Mouse (Mus musculus): Measurements from ENCODE around the gene Sorcs1. TPM values are rescaled to one million over a fixed set of nuclear protein-coding genes. Genes with fewer than 3 reads are reported as not detected.

Sorcs1 gene
- 2.0 and 2.1 TPM in 2 replicates for polyA plus RNA-seq (2015; fragmentation: Nextera tagmentation; extraction: Ambion mirVana)

- H3K27me3 ChIP-seq: peaks cover 28% of the 10 kb centered on the region
- peaks cover 8% of the 10 kb centered on the region for H3K4me1 ChIP-seq
- under 1% methylated on average over 78 of the region's 102 CpGs for WGBS
- no peak within 1 kb of the TSS for H3K9ac ChIP-seq
- H3K4me3 ChIP-seq: peak within 1 kb of the TSS; percentile 54
- H3K4me2 ChIP-seq: peak within 1 kb of the TSS; percentile 95
- ATAC-seq (ENCODE audit: insufficient number of reproducible peaks, low FRiP score, low TSS enrichment, low read depth): peak; percentile 58
- no peaks in the 10 kb centered on the region for H3K9me3 ChIP-seq
- H3K36me3 ChIP-seq: no peaks in the 10 kb centered on the region
- H3K27ac ChIP-seq: no peak within 1 kb of the TSS
Observed at GRCm38 (mm10) chr19:50677903-50678896, at the start of gene Sorcs1. Sorcs1 (minus strand) TSS chr19:50678646.

GRCm38 (mm10) chr19:50683277-50683676 is 4.8 kb upstream of the Sorcs1 start:
- no peak overlapping the region for H3K27ac ChIP-seq
- WGBS: 42% methylated on average over 2 of the region's 2 CpGs
- no peak overlapping the region for H3K4me3 ChIP-seq
- H3K9ac ChIP-seq: no peak overlapping the region
- no peak for ATAC-seq (ENCODE audit: insufficient number of reproducible peaks, low FRiP score, low TSS enrichment, low read depth)
- peaks cover 6% of the 10 kb centered on the region for H3K27me3 ChIP-seq
- no peak overlapping the region for H3K4me2 ChIP-seq
- peaks cover 2% of the 10 kb centered on the region for H3K4me1 ChIP-seq
- no peaks in the 10 kb centered on the region for H3K36me3 ChIP-seq
- no peaks in the 10 kb centered on the region for H3K9me3 ChIP-seq

- Histone ChIP-seq H3K27ac (no peak overlapping the region), H3K4me3 (peak overlapping the region; percentile 54), H3K9ac (no peak overlapping the region), H3K9me3 (no peaks in the 10 kb centered on the region), H3K4me1 (peaks cover 8% of the 10 kb centered on the region), H3K36me3 (no peaks in the 10 kb centered on the region), H3K4me2 (peak overlapping the region; percentile 95), H3K27me3 (peaks cover 28% of the 10 kb centered on the region)
- no peak for ATAC-seq (ENCODE audit: insufficient number of reproducible peaks, low FRiP score, low TSS enrichment, low read depth)
- 0% methylated on average over 2 of the region's 2 CpGs for WGBS
Observed at GRCm38 (mm10) chr19:50678946-50679345, 500 bp upstream of the Sorcs1 start.

- WGBS: 36% methylated on average over 19 of the region's 19 CpGs
- H3K9me3 ChIP-seq: no peaks in the 10 kb centered on the region
- H3K36me3 ChIP-seq: no peaks in the 10 kb centered on the region
- H3K4me1 ChIP-seq: peaks cover 8% of the 10 kb centered on the region
- H3K4me3 ChIP-seq: 0 out of 2 replicates have a peak overlapping the region, but pooled peaks have one; percentile 54
- H3K4me2 ChIP-seq: peak overlapping the region; percentile 10; the same call in 1 of the 2 replicates
- no peak overlapping the region for H3K9ac ChIP-seq
- ATAC-seq (ENCODE audit: insufficient number of reproducible peaks, low FRiP score, low TSS enrichment, low read depth): no peak
- H3K27me3 ChIP-seq: peaks cover 28% of the 10 kb centered on the region
- H3K27ac ChIP-seq: no peak overlapping the region
Observed at GRCm38 (mm10) chr19:50676578-50677524, 1.6 kb downstream of the Sorcs1 start.

- Histone ChIP-seq H3K9ac (no peak overlapping the region), H3K27ac (no peak overlapping the region), H3K27me3 (peaks cover 28% of the 10 kb centered on the region), H3K9me3 (no peaks in the 10 kb centered on the region), H3K4me2 (no peak overlapping the region), H3K4me3 (no peak overlapping the region), H3K4me1 (peaks cover 8% of the 10 kb centered on the region), H3K36me3 (no peaks in the 10 kb centered on the region)
- 65% methylated on average over 5 of the region's 5 CpGs for WGBS
- ATAC-seq (ENCODE audit: insufficient number of reproducible peaks, low FRiP score, low TSS enrichment, low read depth): no peak
Observed at GRCm38 (mm10) chr19:50674921-50675320, 3.5 kb downstream of the Sorcs1 start.

- Histone ChIP-seq H3K4me1 (no peaks in the 10 kb centered on the region), H3K27ac (no peak overlapping the region), H3K4me2 (no peak overlapping the region), H3K9ac (no peak overlapping the region), H3K36me3 (no peaks in the 10 kb centered on the region), H3K9me3 (no peaks in the 10 kb centered on the region), H3K27me3 (no peaks in the 10 kb centered on the region), H3K4me3 (no peak overlapping the region)
- 67% methylated on average over 8 of the region's 8 CpGs for WGBS
- no peak for ATAC-seq (ENCODE audit: insufficient number of reproducible peaks, low FRiP score, low TSS enrichment, low read depth)
Observed at GRCm38 (mm10) chr19:50667516-50667915, 10.9 kb downstream of the Sorcs1 start.

GRCm38 (mm10) chr19:50664311-50664710 is 14.1 kb downstream of the Sorcs1 start:
- H3K27me3 ChIP-seq: no peaks in the 10 kb centered on the region
- no peaks in the 10 kb centered on the region for H3K4me1 ChIP-seq
- no peak for ATAC-seq (ENCODE audit: insufficient number of reproducible peaks, low FRiP score, low TSS enrichment, low read depth)
- no peak overlapping the region for H3K27ac ChIP-seq
- WGBS: 74% methylated on average over 1 of the region's 1 CpGs
- H3K9me3 ChIP-seq: no peaks in the 10 kb centered on the region
- H3K9ac ChIP-seq: no peak overlapping the region
- no peaks in the 10 kb centered on the region for H3K36me3 ChIP-seq
- no peak overlapping the region for H3K4me2 ChIP-seq
- no peak overlapping the region for H3K4me3 ChIP-seq

GRCm38 (mm10) chr19:50659144-50659543 is 19.3 kb downstream of the Sorcs1 start:
- Histone ChIP-seq H3K4me2 (no peak overlapping the region), H3K4me1 (no peaks in the 10 kb centered on the region), H3K9ac (no peak overlapping the region), H3K36me3 (no peaks in the 10 kb centered on the region), H3K4me3 (no peak overlapping the region), H3K27ac (no peak overlapping the region), H3K9me3 (no peaks in the 10 kb centered on the region), H3K27me3 (no peaks in the 10 kb centered on the region)
- WGBS: 62% methylated on average over 4 of the region's 4 CpGs
- ATAC-seq (ENCODE audit: insufficient number of reproducible peaks, low FRiP score, low TSS enrichment, low read depth): no peak

- Histone ChIP-seq H3K27me3 (no peaks in the 10 kb centered on the region), H3K4me2 (no peak overlapping the region), H3K4me3 (no peak overlapping the region), H3K27ac (no peak overlapping the region), H3K4me1 (no peaks in the 10 kb centered on the region), H3K36me3 (no peaks in the 10 kb centered on the region), H3K9ac (no peak overlapping the region), H3K9me3 (no peaks in the 10 kb centered on the region)
- 82% methylated on average over 5 of the region's 5 CpGs for WGBS
- no peak for ATAC-seq (ENCODE audit: insufficient number of reproducible peaks, low FRiP score, low TSS enrichment, low read depth)
Observed at GRCm38 (mm10) chr19:50652750-50653149, 25.7 kb downstream of the Sorcs1 start.

- Histone ChIP-seq H3K4me1 (no peaks in the 10 kb centered on the region), H3K36me3 (no peaks in the 10 kb centered on the region), H3K4me2 (no peak overlapping the region), H3K9me3 (no peaks in the 10 kb centered on the region), H3K9ac (no peak overlapping the region), H3K27me3 (no peaks in the 10 kb centered on the region), H3K4me3 (no peak overlapping the region), H3K27ac (no peak overlapping the region)
- WGBS: 46% methylated on average over 1 of the region's 1 CpGs
- ATAC-seq (ENCODE audit: insufficient number of reproducible peaks, low FRiP score, low TSS enrichment, low read depth): no peak
Observed at GRCm38 (mm10) chr19:50643836-50644235, 34.6 kb downstream of the Sorcs1 start.

- no peak overlapping the region for H3K9ac ChIP-seq
- no peak overlapping the region for H3K27ac ChIP-seq
- no peaks in the 10 kb centered on the region for H3K9me3 ChIP-seq
- no peak overlapping the region for H3K4me3 ChIP-seq
- H3K27me3 ChIP-seq: no peaks in the 10 kb centered on the region
- whole genome bisulfite sequencing: 78% methylated on average over 1 of the region's 1 CpGs
- no peak for ATAC-seq (ENCODE audit: insufficient number of reproducible peaks, low FRiP score, low TSS enrichment, low read depth)
- H3K4me2 ChIP-seq: no peak overlapping the region
- H3K36me3 ChIP-seq: no peaks in the 10 kb centered on the region
- no peaks in the 10 kb centered on the region for H3K4me1 ChIP-seq
Observed at GRCm38 (mm10) chr19:50642121-50642520, 36.3 kb downstream of the Sorcs1 start.
